Mouse (Mus musculus) cerebellum, postnatal 10 days (tissue): ENCODE results near the gene Ecm1.

Source experiments
- DNase-seq, 2 experiments: peaks; one replicate each; pipeline ENCODE4 v3.0.0; 2021; ENCODE audit warnings: mixed read lengths in 2 of 2

The Ecm1 gene

GRCm38 (mm10) chr3:95689171-95689915, 50.0 kb downstream of the Ecm1 start:
- DNase-seq = no peak

DNA sequence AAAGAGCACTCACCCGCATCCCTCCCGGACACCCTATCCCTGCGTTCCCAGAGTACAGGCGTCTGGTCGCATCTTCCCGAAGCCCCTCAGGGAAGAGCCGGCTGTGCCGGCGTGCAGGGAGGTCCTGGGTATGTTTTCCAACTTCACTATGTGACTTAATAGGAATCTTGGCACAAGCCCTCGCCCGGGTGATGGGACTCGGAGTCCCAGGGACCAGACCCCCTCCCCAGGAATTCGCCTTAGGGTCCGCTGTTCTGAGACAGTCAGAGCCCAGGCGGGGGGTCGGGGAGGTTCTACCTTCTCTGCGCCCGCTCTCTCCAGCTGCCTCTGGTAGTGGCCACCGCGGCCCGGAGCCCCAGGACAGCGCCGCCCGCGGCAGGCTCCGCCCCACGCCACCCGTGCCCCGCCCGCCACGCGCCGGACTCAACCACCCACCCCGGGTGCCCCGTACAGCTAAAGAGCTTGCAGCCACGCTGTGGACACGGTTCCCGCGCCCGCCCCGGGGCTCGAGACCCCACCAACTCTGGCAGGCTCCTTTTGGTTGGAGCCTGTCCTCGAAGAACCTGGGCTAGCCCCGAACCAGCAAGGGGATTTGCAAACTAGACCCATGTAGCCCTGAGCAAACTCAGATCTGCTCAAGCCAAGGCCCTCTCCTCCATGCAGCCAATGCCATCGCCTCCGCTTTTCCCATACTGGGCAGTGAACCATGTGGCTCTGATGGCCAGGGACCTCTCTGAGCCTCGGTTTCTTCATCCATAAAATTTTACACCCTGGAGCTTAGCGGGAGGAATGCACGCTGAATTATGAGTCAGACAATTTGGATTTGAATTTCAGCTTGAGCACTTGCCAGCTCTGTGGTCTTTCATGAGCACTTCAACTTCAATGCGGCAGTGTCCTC, 51.6 kb downstream of the Ecm1 start, which contains the start of gene Adamtsl4:
Adamtsl4 (minus strand) TSS at position 394 of the 898 bp plus-strand sequence.
- peak; percentile 59 to 60 for DNase-seq

DNA sequence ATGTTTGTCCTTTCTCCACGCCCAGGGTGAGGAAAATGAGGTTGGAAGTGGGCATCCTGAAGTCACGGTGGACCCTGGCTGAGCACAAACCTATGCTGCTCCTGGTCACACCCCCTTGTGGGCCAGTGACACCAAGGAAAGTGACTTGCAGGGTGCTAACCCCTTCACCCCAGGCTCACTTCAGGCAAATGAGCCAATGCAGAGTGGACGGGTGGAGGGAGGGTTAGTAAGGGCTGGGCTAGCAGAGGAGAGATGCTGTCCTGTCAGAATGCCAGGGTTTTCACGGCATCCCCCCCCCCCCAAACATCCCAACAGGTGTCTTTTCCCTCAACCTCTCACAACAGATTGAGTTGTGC, 52.2 kb downstream of the Ecm1 start:
- peak in 1 of 2 experiments; percentile 36 for DNase-seq

DNA sequence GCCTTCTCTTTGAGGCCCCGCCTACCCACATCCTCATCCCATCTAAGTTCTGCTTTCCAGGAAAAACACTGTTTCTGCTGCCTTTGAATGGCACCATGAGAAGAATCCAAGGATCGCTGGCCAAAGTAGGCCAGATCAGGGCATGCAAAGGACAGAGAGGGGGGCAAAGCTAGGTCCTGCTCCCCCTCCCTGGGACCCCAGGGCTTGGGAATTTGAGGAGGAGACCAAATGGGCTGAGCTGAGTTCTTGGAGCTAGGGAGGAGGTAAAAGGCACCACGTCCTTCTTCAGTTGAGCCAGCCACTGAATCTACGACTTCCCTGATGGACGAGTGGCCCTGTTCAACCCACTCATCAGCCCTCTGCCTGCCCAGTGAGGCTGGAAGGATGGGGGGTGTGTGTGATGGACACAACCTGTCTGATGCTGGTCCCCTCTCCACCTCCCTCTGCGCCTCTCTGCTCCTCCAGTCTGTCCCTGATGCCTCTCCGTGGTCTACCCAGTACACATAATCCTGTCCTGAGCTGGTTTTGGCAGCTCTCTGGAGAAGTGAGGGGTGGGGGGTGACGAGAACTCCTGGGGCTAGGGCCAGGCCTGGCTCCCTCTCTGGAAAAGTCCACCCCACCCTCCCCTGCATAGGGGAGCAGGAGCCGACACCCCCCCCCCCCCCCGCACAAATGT, 52.7 kb downstream of the Ecm1 start:
- DNase-seq = no peak

DNA sequence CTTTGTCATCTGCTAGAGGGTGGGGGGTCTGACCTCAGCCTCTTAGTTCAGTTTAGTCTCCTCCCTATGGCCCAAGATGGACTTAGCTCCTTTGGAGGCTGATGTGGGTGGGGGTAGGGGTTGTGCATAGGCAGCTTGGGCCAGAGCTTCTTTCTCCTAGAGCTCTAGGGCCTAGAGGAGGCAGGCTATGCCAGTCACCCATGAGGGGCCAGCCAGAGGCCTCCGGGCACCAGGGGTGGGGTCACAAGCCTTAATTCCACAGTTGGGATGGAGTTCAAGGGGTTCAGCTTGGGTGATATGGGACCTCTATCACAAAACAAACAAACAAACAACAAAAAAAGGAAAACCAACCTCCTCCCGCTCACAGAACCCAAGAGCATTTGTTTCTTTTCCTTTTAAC, 53.7 kb downstream of the Ecm1 start:
- DNase-seq = no peak

- no peak for DNase-seq
Measured at GRCm38 (mm10) chr3:95685301-95685700, 54.1 kb downstream of the Ecm1 start.

DNA sequence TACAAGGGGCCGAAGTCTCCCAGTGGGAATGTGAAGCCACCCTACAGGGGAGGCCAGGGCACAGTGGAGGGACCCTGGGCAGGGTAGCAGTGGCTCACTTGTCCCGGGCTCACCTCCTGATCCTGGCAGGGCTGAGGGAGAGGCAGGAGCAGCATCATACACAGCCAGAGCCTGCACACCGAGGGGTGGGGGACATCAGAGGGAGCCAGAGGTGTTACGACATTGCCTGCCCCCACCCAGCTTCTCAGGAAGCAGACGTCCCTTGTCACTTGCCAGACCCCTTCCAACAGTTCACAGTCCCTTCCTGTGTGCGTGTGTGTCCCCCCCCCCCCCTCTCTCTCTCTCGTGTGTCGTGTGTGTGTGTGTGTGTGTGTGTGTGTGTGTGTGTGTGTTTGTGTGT, 54.5 kb downstream of the Ecm1 start:
- no peak for DNase-seq
